Mouse (Mus musculus): ENCODE data around the gene Tomm40l. TPM values are rescaled to one million over a fixed set of nuclear protein-coding genes. Genes with fewer than 3 reads are reported as not detected.

The Tomm40l gene
- total RNA-seq, 1 experiment from 2014 or later: 21.5 TPM

- ATAC-seq (replicated peaks; ENCODE audit: low read depth, poor library complexity, severe bottlenecking): peak; percentile 33
Measured at GRCm38 (mm10) chr1:171195046-171195822, 27.1 kb downstream of the Tomm40l start.

GRCm38 (mm10) chr1:171193911-171194830 lies 28.1 kb downstream of the Tomm40l start:
- no peak for ATAC-seq (replicated peaks; ENCODE audit: low read depth, poor library complexity, severe bottlenecking)

DNA sequence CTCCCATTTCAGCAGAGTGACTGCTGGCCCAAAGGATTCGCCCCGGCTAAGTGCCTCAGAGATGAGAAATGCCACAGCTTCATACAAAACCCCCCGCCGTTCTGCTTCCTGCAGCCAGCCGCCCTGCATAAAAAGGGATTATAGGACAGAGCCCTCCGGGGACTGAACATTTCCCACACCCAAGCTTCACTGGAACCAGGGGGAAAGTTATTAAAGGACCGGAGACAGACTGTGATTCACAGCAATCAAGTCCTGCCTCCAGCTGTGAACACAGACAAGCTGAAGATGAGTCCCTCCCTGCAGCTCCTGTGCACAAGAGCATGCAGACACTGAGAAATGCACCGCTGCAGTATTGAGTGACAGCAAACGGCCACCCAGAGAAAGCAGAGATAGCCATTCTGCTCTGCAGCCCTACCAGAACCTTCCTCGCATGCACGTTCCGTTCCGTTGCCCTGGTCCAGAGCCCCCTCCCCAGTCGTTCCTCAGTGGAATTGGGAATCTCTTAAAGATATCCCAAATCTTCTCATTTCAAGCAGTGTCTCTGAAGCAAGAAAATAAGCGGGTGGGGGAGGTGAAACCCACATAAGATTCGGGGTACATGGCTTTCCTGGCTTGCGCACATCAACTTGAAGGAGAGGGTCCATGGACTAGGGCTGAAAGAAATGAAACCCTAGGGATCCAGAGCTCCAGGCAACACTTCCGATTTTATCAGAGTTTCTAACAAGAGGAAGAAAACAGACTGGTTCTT lies 29.0 kb downstream of the Tomm40l start:
- no peak for ATAC-seq (replicated peaks; ENCODE audit: low read depth, poor library complexity, severe bottlenecking)

DNA sequence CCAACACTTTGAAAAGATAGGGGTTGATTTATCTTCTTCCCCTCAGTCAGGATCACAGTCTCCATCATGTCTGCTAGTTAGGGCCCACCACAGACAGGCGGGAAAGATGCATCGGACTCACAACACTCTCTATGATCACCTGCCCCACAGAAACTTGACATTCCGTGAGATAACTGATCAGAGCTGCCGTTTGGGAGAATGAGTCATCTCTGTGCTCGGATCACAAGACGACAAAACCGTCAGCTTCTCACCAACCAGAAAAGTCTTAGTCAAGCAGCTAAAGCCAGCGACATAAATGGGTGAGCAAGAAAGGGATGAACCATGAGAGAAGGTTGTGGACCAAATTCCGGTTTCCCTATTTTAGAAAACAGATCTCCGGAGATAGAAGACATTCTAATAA lies 30.0 kb downstream of the Tomm40l start:
- ATAC-seq (replicated peaks; ENCODE audit: low read depth, poor library complexity, severe bottlenecking): no peak

DNA sequence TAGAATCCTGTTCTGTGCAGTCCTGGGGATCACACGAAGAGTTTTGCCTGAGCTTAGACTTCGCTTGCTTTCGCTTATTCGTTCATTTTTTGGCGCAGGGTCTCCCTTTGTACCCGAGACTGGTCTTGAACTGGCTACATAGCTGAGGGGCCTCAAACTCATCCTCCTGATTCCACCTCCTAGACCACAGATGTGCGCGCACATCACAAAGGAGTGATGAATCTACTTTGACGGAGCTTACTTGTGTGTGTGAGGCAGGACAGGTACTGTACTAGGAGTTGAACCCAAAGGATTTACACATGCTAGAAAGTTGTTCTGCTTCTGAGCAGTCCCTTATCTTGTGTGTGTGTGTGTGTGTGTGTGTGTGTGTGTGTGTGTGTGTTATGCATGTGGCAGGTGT lies 31.5 kb downstream of the Tomm40l start:
- ATAC-seq (replicated peaks; ENCODE audit: low read depth, poor library complexity, severe bottlenecking): no peak

DNA sequence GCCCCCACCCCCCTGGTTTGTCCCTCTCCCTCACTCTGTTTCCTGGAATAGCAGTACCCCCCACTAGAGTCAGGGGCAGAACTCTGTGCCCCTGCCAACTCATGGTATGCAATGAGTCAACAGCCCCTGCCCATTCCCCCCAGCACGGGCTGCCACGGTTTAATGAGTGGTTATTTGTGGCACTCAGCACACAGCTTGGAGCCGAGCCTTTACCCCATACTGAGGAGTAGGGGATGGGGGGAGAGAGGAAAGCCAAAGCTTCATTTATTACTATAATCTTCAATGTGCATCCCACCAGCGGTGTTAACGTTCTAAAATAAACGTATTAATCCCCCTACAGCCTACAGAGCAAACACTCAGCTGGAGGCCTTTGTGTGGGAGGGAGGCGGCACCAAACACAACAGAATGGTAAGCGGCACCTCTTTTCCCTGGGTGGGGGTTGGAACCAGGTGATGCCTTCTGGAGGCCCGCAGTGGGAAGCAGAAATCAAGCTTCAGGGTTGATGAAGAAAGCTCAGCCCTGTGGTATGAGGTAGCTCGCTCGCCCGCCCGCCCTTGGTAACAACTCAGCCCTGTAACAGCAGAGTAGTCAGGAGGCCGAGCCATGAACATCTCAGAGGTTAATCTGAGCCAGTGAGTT lies 32.7 kb downstream of the Tomm40l start:
- ATAC-seq (replicated peaks; ENCODE audit: low read depth, poor library complexity, severe bottlenecking): no peak

- ATAC-seq (replicated peaks; ENCODE audit: low read depth, poor library complexity, severe bottlenecking): no peak
Measured at GRCm38 (mm10) chr1:171189046-171189445, 33.3 kb downstream of the Tomm40l start.

GRCm38 (mm10) chr1:171187851-171188700 lies 34.2 kb downstream of the Tomm40l start:
- peak; percentile 59 for ATAC-seq (replicated peaks; ENCODE audit: low read depth, poor library complexity, severe bottlenecking)

DNA sequence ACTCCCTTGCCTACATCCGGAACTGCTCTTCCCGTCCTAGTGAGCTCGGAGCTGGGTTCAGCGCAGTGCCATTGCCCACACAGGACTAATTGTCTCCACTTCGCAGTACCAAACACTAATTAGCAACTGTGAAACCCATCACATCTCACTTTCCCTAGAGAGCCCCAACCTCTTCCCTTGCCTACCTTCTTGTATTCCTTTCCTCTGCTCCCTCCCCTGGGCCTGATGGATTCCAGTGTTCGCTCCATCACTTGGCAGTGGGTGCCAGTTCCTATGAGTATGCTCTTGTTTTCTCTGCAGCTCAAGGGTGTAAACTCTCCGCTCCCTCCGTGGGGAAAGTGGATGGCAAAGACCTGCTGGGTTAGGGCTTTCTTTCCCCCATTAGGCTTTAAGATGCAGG lies 36.7 kb downstream of the Tomm40l start:
- ATAC-seq (replicated peaks; ENCODE audit: low read depth, poor library complexity, severe bottlenecking): no peak

- ATAC-seq (replicated peaks; ENCODE audit: low read depth, poor library complexity, severe bottlenecking): peak; percentile 72
Measured at GRCm38 (mm10) chr1:171184314-171184713, 38.0 kb downstream of the Tomm40l start.

GRCm38 (mm10) chr1:171183620-171184019 lies 38.7 kb downstream of the Tomm40l start:
- peak; percentile 37; the same call in 1 of the 2 replicates for ATAC-seq (replicated peaks; ENCODE audit: low read depth, poor library complexity, severe bottlenecking)

- ATAC-seq (replicated peaks; ENCODE audit: low read depth, poor library complexity, severe bottlenecking): no peak
Measured at GRCm38 (mm10) chr1:171183025-171183424, 39.3 kb downstream of the Tomm40l start.

- no peak for ATAC-seq (replicated peaks; ENCODE audit: low read depth, poor library complexity, severe bottlenecking)
Measured at GRCm38 (mm10) chr1:171179487-171180171, 42.7 kb downstream of the Tomm40l start.

DNA sequence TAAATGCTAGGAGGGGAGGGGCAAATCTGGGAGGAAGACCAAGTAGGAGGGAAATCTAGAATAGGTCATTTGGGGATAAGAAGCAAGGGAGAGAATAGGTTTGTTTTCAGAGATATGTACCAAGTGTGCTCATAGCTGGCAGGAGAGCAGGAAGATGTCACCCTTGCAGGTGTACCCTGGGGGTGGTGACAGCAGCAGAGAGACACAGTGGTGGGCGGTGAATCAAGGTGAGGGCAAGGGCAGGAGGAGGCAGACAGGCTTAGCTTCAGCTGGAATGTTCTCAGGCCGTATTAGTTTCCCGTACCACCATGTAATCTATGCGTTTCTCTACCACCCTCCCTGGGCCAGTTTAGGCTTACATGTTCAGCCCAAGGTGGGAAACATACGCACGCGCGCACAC lies 49.5 kb downstream of the Tomm40l start:
- ATAC-seq (replicated peaks; ENCODE audit: low read depth, poor library complexity, severe bottlenecking): no peak

GRCm38 (mm10) chr1:171171138-171171537 lies 51.2 kb downstream of the Tomm40l start:
- peak; percentile 85 for ATAC-seq (replicated peaks; ENCODE audit: low read depth, poor library complexity, severe bottlenecking)

DNA sequence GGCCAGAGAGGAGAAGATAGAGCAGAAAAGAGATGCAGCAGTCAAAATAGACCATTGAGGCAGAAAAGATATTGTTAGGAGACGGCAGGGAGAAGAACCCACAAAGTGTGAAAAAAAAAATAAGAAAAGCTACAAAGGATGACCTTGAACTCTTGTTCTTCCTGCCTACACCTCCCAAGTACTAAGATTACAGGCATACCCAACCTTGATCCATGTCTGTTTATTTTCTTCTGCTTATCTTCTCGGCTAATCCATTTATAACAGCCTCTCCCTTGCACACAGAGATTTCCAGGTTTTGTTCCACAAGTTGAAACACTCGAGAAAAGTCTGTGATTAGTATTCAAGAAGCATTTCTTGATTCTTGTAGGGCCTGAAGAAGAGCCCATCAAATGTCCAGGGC lies 52.4 kb downstream of the Tomm40l start:
- no peak for ATAC-seq (replicated peaks; ENCODE audit: low read depth, poor library complexity, severe bottlenecking)

GRCm38 (mm10) chr1:171168906-171169305 lies 53.4 kb downstream of the Tomm40l start:
- ATAC-seq (replicated peaks; ENCODE audit: low read depth, poor library complexity, severe bottlenecking): no peak

All from common myeloid progenitor, adult 5-6 weeks (primary cell).